ENCODE assay signal across 21 mouse cellular contexts in genomic region chr1:120109741-120110432, GRCm38 (mm10). TPM values are rescaled to one million over a fixed set of nuclear protein-coding genes. Genes with fewer than 3 reads are reported as not detected.
DNase-seq lines count a peak whose midpoint lies in the region; ATAC-seq and TF ChIP-seq lines count a peak whose summit lies in the region.
"Had no signal": no experiment of that assay in that cellular context is flagged by ENCODE, and none has a peak within 500 bp of the region (broad histone marks: within the 10 kb centered on the region; RNA-seq: fewer than 3 reads in every experiment).

No protein-coding gene starts in this region.

- peaks cover 14% of the 10 kb centered on the region for H3K36me3 ChIP-seq in kidney, postnatal 0 days (ENCODE audit: insufficient read depth, low read length)
- peaks cover 39% of the 10 kb centered on the region for H3K36me3 ChIP-seq in forebrain, embryonic 13.5 days (ENCODE audit: poor library complexity, severe bottlenecking)

- no peak overlapping the region for H3K4me2 ChIP-seq in kidney, postnatal 0 days (ENCODE audit: low read length)
- H3K4me2 ChIP-seq in forebrain, embryonic 13.5 days, result no peak overlapping the region
- H3K4me2 ChIP-seq: hindbrain, embryonic 12.5 days had no signal

- peak overlapping the region; percentile 50 for H3K27ac ChIP-seq in kidney, postnatal 0 days
- H3K27ac ChIP-seq in forebrain, embryonic 13.5 days, result no peak overlapping the region
- H3K27ac ChIP-seq: embryonic facial prominence, embryonic 10.5 days; gastrocnemius, adult 2 months; heart, embryonic 10.5 days; hindbrain, embryonic 12.5 days had no signal

- TF ChIP-seq CTCF in kidney, postnatal 0 days (IDR thresholded peaks at IDR 0.05; ENCODE audit: low read depth), result no peak
- TF ChIP-seq CTCF in lung, adult 2 months (IDR thresholded peaks at IDR 0.05; ENCODE audit: insufficient read depth, low read length), result no peak

- no peaks in the 10 kb centered on the region for H3K4me1 ChIP-seq in kidney, postnatal 0 days (replicated peaks; ENCODE audit: insufficient read depth, low read length)
- H3K4me1 ChIP-seq in lung, adult 2 months (ENCODE audit: control insufficient read depth, insufficient read depth, low read length), result no peaks in the 10 kb centered on the region
- peaks cover 4% of the 10 kb centered on the region for H3K4me1 ChIP-seq in forebrain, embryonic 13.5 days
- H3K4me1 ChIP-seq: embryonic facial prominence, embryonic 10.5 days; heart, embryonic 10.5 days; hindbrain, embryonic 12.5 days had no signal

- intact Hi-C loops in gastrocnemius, postnatal 14 days (cut with DNase I; ENCODE audit: low total_unique reads), result no loop called here

- peak; percentile 79 for ATAC-seq in kidney, postnatal 0 days (replicated peaks; ENCODE audit: low FRiP score, low read depth)
- no peak for ATAC-seq in forebrain, embryonic 13.5 days
- ATAC-seq: activated CD4-positive, CD25-positive, alpha-beta regulatory T cell, adult 4 months; forebrain, embryonic 14.5 days; Patski had no signal

- TF ChIP-seq POLR2A in lung, adult 2 months (IDR thresholded peaks at IDR 0.05; ENCODE audit: borderline replicate concordance, extremely low read depth, low read depth, low read length), result no peak

- no peak overlapping the region for H3K9ac ChIP-seq in kidney, postnatal 0 days (ENCODE audit: low read depth, low read length)
- H3K9ac ChIP-seq in forebrain, embryonic 13.5 days, result no peak overlapping the region
- H3K9ac ChIP-seq: hindbrain, embryonic 12.5 days had no signal

- H3K27me3 ChIP-seq in kidney, postnatal 0 days (ENCODE audit: insufficient read depth, low read length), result no peaks in the 10 kb centered on the region
- H3K27me3 ChIP-seq in forebrain, embryonic 13.5 days, result no peaks in the 10 kb centered on the region
- H3K27me3 ChIP-seq: CH12.LX; hindbrain, embryonic 12.5 days; Patski had no signal

- H3K9me3 ChIP-seq in kidney, postnatal 0 days (replicated peaks; ENCODE audit: low read length), result no peaks in the 10 kb centered on the region
- H3K9me3 ChIP-seq in forebrain, embryonic 13.5 days (replicated peaks), result peaks cover 5% of the 10 kb centered on the region; the same call in 1 of the 2 replicates
- H3K9me3 ChIP-seq: hindbrain, embryonic 12.5 days had no signal

- 77% methylated on average over 19 of the region's 19 CpGs for WGBS in kidney, postnatal 0 days
- 89% methylated on average over 19 of the region's 19 CpGs for WGBS in lung, adult 2 months
- WGBS in forebrain, embryonic 13.5 days, result 86% methylated on average over 19 of the region's 19 CpGs

- DNase-seq in kidney, adult 18-20 months, result peak; percentile 78
- peak; percentile 80 to 85 for DNase-seq in kidney, adult 8-10 months
- no peak for DNase-seq in kidney, postnatal 0 days (ENCODE audit: low spot score)
- peak; percentile 84 to 85 for DNase-seq in kidney, postnatal 36 days
- DNase-seq in gastrocnemius, postnatal 14 days, result no peak
- DNase-seq in lung, adult 2 months, result no peak
- DNase-seq: adrenal gland, postnatal 14 days; cerebellum, adult 11-12 months; cerebellum, adult 9-10 months; gastrocnemius, adult 2 months; heart, adult 18-20 months; heart, postnatal 10 days; heart, postnatal 4 days had no signal

- H3K4me3 ChIP-seq in kidney, postnatal 0 days (replicated peaks; ENCODE audit: low read depth, low read length), result no peak overlapping the region
- H3K4me3 ChIP-seq in lung, adult 2 months (replicated peaks; ENCODE audit: extremely low read depth, low read depth, low read length), result no peak overlapping the region
- H3K4me3 ChIP-seq in forebrain, embryonic 13.5 days, result no peak overlapping the region
- H3K4me3 ChIP-seq: embryonic facial prominence, embryonic 10.5 days; gastrocnemius, adult 2 months; heart, embryonic 10.5 days; hindbrain, embryonic 12.5 days had no signal

RNA-seq across cellular contexts. Expression of gene Dbi, which starts 11.0 kb away (rescaled TPM):
- polyA plus RNA-seq in kidney, postnatal 0 days (2015; fragmentation: Nextera tagmentation; extraction: Ambion mirVana), result 1,314 and 1,400 TPM in 2 replicates
- total RNA-seq in gastrocnemius, postnatal 14 days (2021), result 100 to 1,000 TPM; 195 to 222 TPM
- polyA plus RNA-seq in lung, adult 2 months (2012; rRNA removed), result 193 and 281 TPM in 2 replicates
- 1,225 and 1,613 TPM in 2 replicates for polyA plus RNA-seq in forebrain, embryonic 13.5 days (2015; fragmentation: Nextera tagmentation; extraction: Ambion mirVana)

RNA-seq across cellular contexts. Expression of gene 3110009E18Rik, which starts 11.1 kb away (rescaled TPM):
- 19.3 and 22.5 TPM in 2 replicates for polyA plus RNA-seq in kidney, postnatal 0 days (2015; fragmentation: Nextera tagmentation; extraction: Ambion mirVana)
- 1 to 10 TPM; 4.1 to 5.4 TPM for total RNA-seq in gastrocnemius, postnatal 14 days (2021)
- polyA plus RNA-seq in lung, adult 2 months (2012; rRNA removed), result 1.5 and 1.7 TPM in 2 replicates
- 24.8 and 29.7 TPM in 2 replicates for polyA plus RNA-seq in forebrain, embryonic 13.5 days (2015; fragmentation: Nextera tagmentation; extraction: Ambion mirVana)

RNA-seq across cellular contexts. Expression of gene Tmem37, which starts 36.0 kb away (rescaled TPM):
- 166 and 180 TPM in 2 replicates for polyA plus RNA-seq in kidney, postnatal 0 days (2015; fragmentation: Nextera tagmentation; extraction: Ambion mirVana)
- total RNA-seq in gastrocnemius, postnatal 14 days (2021), result 1 to 10 TPM; 7.7 to 9.2 TPM
- polyA plus RNA-seq in lung, adult 2 months (2012; rRNA removed), result 78.9 and 80.0 TPM in 2 replicates
- 4.0 and 4.3 TPM in 2 replicates for polyA plus RNA-seq in forebrain, embryonic 13.5 days (2015; fragmentation: Nextera tagmentation; extraction: Ambion mirVana)
- total RNA-seq: CH12.LX had no signal

Comparison
In these comparisons a context has a peak if more than half of its experiments do, and no peak if none do; other contexts are left out.
1. DNase-seq: peak in kidney, adult 18-20 months (single experiment), kidney, adult 8-10 months (2 of 2) and kidney, postnatal 36 days (2 of 2); none in kidney, postnatal 0 days (single experiment), gastrocnemius, postnatal 14 days (single experiment) and lung, adult 2 months (single experiment).
2. RNA of gene Tmem37, which starts 36.0 kb away (polyA plus RNA-seq): 166 to 180 TPM in kidney, postnatal 0 days and 78.9 to 80.0 TPM in lung, adult 2 months; 4.0 to 4.3 TPM in forebrain, embryonic 13.5 days; every median in the first group is over 10 times any median in the second.